Mouse (Mus musculus): Measurements from ENCODE around the gene H2-T22. TPM values are rescaled to one million over a fixed set of nuclear protein-coding genes. Genes with fewer than 3 reads are reported as not detected.

Gene H2-T22
- total and polyA plus RNA-seq, 3 experiments = 10.6 to 26.1 (median 16.4) TPM

DNA sequence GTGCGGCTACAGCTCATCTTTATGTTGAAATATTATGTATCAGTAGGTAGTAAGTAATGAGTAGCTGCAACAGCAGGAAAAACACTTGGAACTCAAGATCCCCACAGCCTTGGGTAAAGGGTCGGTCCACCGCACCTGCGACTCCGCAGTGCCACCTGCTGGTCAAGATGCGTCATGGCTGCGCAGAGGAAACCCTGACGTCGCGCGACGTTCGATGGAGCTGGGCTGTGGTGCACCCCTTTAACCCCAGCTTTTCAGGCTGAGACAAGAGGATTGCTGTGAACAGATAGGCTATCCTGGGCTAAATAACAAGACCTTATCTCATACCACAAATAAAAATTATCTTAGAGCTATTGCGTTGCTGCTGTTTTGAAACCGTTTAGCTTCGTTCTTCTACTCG is 48.9 kb downstream of the H2-T22 start:
- Histone ChIP-seq H3K9ac (ENCODE audit: insufficient read depth, low read depth) (no peak overlapping the region), H3K27me3 (replicated peaks) (no peaks in the 10 kb centered on the region), H3K36me3 (replicated peaks in 1 of 2; ENCODE audit: control insufficient read depth in 1 of 2, insufficient read depth in 1 of 2, low read length in 1 of 2) (peaks cover 4 to 18% of the 10 kb centered on the region in 2 experiments), H3K4me3 (replicated peaks in 1 of 3; ENCODE audit: low read depth in 2 of 3, low read length in 2 of 3, poor library complexity in 1 of 3) (peak overlapping the region; percentile 44 to 73 (median 48)), H3K4me2 (ENCODE audit: insufficient read depth, low read depth, poor library complexity, severe bottlenecking) (peak overlapping the region; percentile 57; the same call in 1 of the 2 replicates), H3K79me2 (replicated peaks; ENCODE audit: control insufficient read depth, extremely low read depth, insufficient read depth, poor library complexity, severe bottlenecking) (peaks cover 24% of the 10 kb centered on the region), H3K27ac (ENCODE audit: insufficient read depth, low read depth) (no peak overlapping the region), H3K9me3 (replicated peaks; ENCODE audit: low read length) (no peaks in the 10 kb centered on the region), H3K4me1 (ENCODE audit: control insufficient read depth in 1 of 2, insufficient read depth in 2 of 2) (peaks cover 4 to 10% of the 10 kb centered on the region in 2 experiments; a peak in 2 of 4 replicates)
- dilution Hi-C loops (cut with MboI; ENCODE audit: extremely low pct_ligation_motif_present, extremely low pct_unique_long_range_greater_than_20kb, low sequenced_read_pairs) (no loop called here), in situ Hi-C loops (cut with MboI; ENCODE audit: low pct_ligation_motif_present, low pct_unique_long_range_greater_than_20kb, low sequenced_read_pairs) (no loop called here)
- TF ChIP-seq USF2 (conservative IDR thresholded peaks at IDR 0.05; ENCODE audit: low read depth, low read length) = no peak
- no peak for TF ChIP-seq UBTF (IDR thresholded peaks at IDR 0.05; ENCODE audit: low read depth, low read length)
- TF ChIP-seq ZMIZ1 (IDR thresholded peaks at IDR 0.05; ENCODE audit: low read depth, low read length) = no peak
- peak; percentile 16; the same call in 1 of the 2 replicates for TF ChIP-seq IRF4 (IDR thresholded peaks at IDR 0.05; ENCODE audit: low read depth, low read length)
- no peak for TF ChIP-seq ZNF384 (IDR thresholded peaks at IDR 0.05; ENCODE audit: low read depth, low read length)
- TF ChIP-seq NELFE (IDR thresholded peaks at IDR 0.05; ENCODE audit: low read depth, low read length) = no peak; the same call in 1 of the 2 replicates
- TF ChIP-seq NRF1 (IDR thresholded peaks at IDR 0.05; ENCODE audit: low read depth, low read length) = peak; percentile 40; the same call in 1 of the 2 replicates
- no peak for TF ChIP-seq POLR2AphosphoS2 (IDR thresholded peaks at IDR 0.05; ENCODE audit: low read depth, low read length)
- TF ChIP-seq SMC3 (IDR thresholded peaks at IDR 0.05; ENCODE audit: low read depth, low read length) = peak; percentile 89
- no peak for TF ChIP-seq HCFC1 (IDR thresholded peaks at IDR 0.05; ENCODE audit: low read depth, low read length)
- TF ChIP-seq TCF12 (IDR thresholded peaks at IDR 0.05; ENCODE audit: low read depth, low read length) = peak; percentile 48; the same call in 1 of the 2 replicates
- TF ChIP-seq RAD21 (IDR thresholded peaks at IDR 0.05; ENCODE audit: low read depth, low read length) = peak; percentile 82
- TF ChIP-seq CTCF (conservative IDR thresholded peaks at IDR 0.05 in 1 of 2, IDR thresholded peaks at IDR 0.05 in 1 of 2; ENCODE audit: low read depth in 2 of 2, low read length in 2 of 2) = peak; percentile 92 to 95
- no peak for TF ChIP-seq ETS1 (conservative IDR thresholded peaks at IDR 0.05; ENCODE audit: low read depth, low read length)
- peak; percentile 22; the same call in 1 of the 2 replicates for TF ChIP-seq ZC3H11A (IDR thresholded peaks at IDR 0.05; ENCODE audit: low read depth, low read length)
- TF ChIP-seq MEF2A (IDR thresholded peaks at IDR 0.05; ENCODE audit: borderline replicate concordance, low read depth, low read length) = 0 out of 2 replicates have a peak, but pooled peaks have one; percentile 15
- no peak for TF ChIP-seq ZKSCAN1 (IDR thresholded peaks at IDR 0.05; ENCODE audit: borderline replicate concordance, low read depth, low read length)
- no peak for TF ChIP-seq E2F4 (IDR thresholded peaks at IDR 0.05; ENCODE audit: insufficient replicate concordance, low read depth, low read length)
- no peak for TF ChIP-seq MAFK (IDR thresholded peaks at IDR 0.05; ENCODE audit: insufficient replicate concordance, low read length)
- peak; percentile 25; the same call in 1 of the 2 replicates for TF ChIP-seq ELF1 (IDR thresholded peaks at IDR 0.05; ENCODE audit: low read depth, low read length)
- TF ChIP-seq MAZ (IDR thresholded peaks at IDR 0.05; ENCODE audit: low read depth, low read length) = no peak
- no peak for TF ChIP-seq RCOR1 (conservative IDR thresholded peaks at IDR 0.05; ENCODE audit: low read depth, low read length)
- TF ChIP-seq PAX5 (IDR thresholded peaks at IDR 0.05; ENCODE audit: low read length) = no peak
- no peak for TF ChIP-seq CHD2 (IDR thresholded peaks at IDR 0.05; ENCODE audit: low read length)
- no peak for TF ChIP-seq CHD1 (IDR thresholded peaks at IDR 0.05; ENCODE audit: low read depth, low read length)
- no peak for TF ChIP-seq MYC (IDR thresholded peaks at IDR 0.05; ENCODE audit: low read depth, low read length)
- no peak for TF ChIP-seq BHLHE40 (IDR thresholded peaks at IDR 0.05; ENCODE audit: low read depth, low read length)
- DNase-seq (ENCODE audit: extremely low read depth) = peak; percentile 79

Data from CH12.LX (cell line).